ENCODE assay signal across 18 mouse cellular contexts in genomic region chr5:139411117-139411516, GRCm38 (mm10). TPM values are rescaled to one million over a fixed set of nuclear protein-coding genes. Genes with fewer than 3 reads are reported as not detected.
"Had no signal": no experiment of that assay in that cellular context is flagged by ENCODE, and none has a peak within 500 bp of the region (broad histone marks: within the 10 kb centered on the region; RNA-seq: fewer than 3 reads in every experiment).

No protein-coding gene starts in this region.

- H3K9me3 ChIP-seq: limb, embryonic 15.5 days; liver, embryonic 13.5 days; lung, embryonic 15.5 days; midbrain, embryonic 15.5 days; neural tube, embryonic 13.5 days had no signal

- H3K4me2 ChIP-seq: limb, embryonic 15.5 days; liver, embryonic 13.5 days; lung, embryonic 15.5 days; midbrain, embryonic 15.5 days; neural tube, embryonic 13.5 days had no signal

- H3K9ac ChIP-seq: limb, embryonic 15.5 days; liver, embryonic 13.5 days; liver, postnatal 0 days; lung, embryonic 15.5 days; midbrain, embryonic 15.5 days; neural tube, embryonic 13.5 days had no signal

- ATAC-seq: liver, postnatal 0 days; midbrain, embryonic 15.5 days had no signal

- H3K36me3 ChIP-seq: lung, embryonic 15.5 days; midbrain, embryonic 15.5 days; neural tube, embryonic 13.5 days had no signal

- DNase-seq: kidney, postnatal 14 days; liver, embryonic 13.5 days; liver, postnatal 0 days; lung, postnatal 14 days; right cerebral cortex, postnatal 4 days; spleen, adult 18-20 months; thymus, adult 18-20 months; thymus, postnatal 14 days had no signal

- H3K27me3 ChIP-seq: limb, embryonic 15.5 days; liver, embryonic 13.5 days; lung, embryonic 15.5 days; midbrain, embryonic 15.5 days; neural tube, embryonic 13.5 days had no signal

- H3K4me3 ChIP-seq: left cerebral cortex, adult 2 months; limb, embryonic 15.5 days; liver, embryonic 13.5 days; lung, embryonic 15.5 days; midbrain, embryonic 15.5 days; neural tube, embryonic 13.5 days had no signal

- H3K27ac ChIP-seq: left cerebral cortex, adult 2 months; limb, embryonic 15.5 days; liver, embryonic 13.5 days; lung, embryonic 15.5 days; macrophage; midbrain, embryonic 15.5 days had no signal

RNA-seq across cellular contexts. Expression of gene C130050O18Rik, which starts 6.0 kb away (rescaled TPM):
- total RNA-seq: megakaryocyte-erythroid progenitor cell, adult 5-6 weeks had no signal

RNA-seq across cellular contexts. Expression of gene Gper1, which starts 11.8 kb away (rescaled TPM):
- total RNA-seq: megakaryocyte-erythroid progenitor cell, adult 5-6 weeks had no signal
- polyA plus RNA-seq: macrophage had no signal

RNA-seq across cellular contexts. Expression of gene Cyp2w1, which starts 58.7 kb away (rescaled TPM):
- total RNA-seq: layer of hippocampus, postnatal 25 days; left cerebral cortex, adult 2 months; left cerebral cortex, postnatal 14 days; megakaryocyte-erythroid progenitor cell, adult 5-6 weeks had no signal
- polyA plus RNA-seq: limb, embryonic 11.5 days; liver, embryonic 13.5 days; liver, postnatal 0 days; lung, embryonic 15.5 days; macrophage; neural tube, embryonic 13.5 days had no signal
